Mouse (Mus musculus) layer of hippocampus, adult 9-11 months (tissue): ENCODE results near the gene Adnp.

ENCODE experiments used
- DNase-seq: peaks from one replicate; pipeline ENCODE4 v3.0.0; 2022

Adnp gene

DNA sequence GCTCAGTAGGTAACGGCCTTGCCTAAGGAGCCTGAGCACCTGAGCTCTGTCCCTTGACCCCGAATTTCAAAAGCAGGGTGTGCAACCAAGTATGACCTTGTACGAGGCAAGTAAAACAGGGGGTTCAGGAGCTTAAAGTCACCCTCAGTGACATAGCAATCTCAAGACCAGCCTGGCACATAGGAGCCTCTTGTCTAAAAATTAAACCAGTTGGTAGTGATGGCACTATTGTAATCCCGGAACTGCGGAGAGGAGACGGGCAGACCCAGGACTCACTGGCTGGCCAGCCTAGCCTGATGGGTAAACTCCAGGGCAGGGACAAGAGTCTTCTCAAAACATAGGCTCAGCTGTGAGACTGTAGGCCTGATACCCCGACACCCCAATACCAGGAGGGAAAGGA, 51.2 kb downstream of the Adnp start:
- no peak for DNase-seq

DNA sequence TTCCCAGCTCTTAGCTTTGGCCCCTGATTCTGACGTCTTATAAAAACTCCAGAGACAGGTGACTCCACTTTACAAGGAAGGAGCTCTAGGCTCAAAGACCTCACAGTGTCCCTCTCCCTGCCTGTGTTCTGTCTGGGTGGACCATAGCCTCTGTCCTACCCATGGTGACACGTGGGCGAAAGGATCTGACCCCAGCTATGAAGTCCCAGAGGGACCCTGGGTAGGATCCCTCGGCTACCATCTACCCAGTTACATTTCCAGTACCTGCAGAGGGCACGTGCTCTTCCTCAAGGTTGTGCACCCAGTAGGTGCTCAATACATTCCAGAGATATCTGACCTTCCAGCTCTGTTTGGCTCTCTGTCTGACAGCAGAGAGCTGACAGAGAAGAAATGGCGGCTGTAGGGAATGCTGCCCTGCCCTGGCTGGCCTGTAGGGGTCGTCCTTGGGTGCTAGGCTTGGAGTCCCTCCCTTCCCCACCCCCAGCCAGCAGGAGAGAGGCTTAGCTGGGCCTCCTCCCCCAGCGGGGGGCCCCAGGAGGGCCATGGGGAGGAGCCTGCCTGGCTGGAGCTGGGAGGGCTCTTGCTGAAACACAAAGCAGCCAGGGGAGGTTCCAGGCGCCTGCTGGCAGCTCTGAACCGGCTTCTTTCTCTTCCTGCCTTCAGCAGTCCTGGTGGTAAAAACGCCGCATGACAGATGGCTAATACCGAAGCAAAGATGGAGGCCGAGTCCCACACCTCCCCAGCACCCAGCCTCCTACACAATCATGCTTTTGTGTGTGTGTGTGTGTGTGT, 52.6 kb downstream of the Adnp start:
- peak; percentile 82 for DNase-seq

DNA sequence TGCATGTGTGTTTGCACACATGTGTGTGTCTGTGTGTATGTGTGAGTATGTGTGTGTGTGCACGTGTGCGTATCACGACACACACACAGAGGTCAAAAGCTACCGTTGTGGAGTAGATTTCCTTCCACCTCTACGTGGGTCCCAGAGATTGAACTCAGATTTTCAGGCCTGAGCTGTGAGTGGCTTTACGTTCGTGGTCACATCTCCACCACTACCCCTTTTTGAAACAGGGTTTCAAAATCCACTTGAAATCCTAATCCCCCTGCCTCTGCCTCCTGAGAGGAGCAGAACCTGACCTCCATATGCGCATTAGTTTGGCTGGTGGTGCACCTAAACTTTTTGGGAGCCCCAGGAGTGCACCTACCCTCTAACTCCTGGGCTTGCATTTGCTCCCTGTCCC, 57.7 kb downstream of the Adnp start:
- DNase-seq, result no peak

DNA sequence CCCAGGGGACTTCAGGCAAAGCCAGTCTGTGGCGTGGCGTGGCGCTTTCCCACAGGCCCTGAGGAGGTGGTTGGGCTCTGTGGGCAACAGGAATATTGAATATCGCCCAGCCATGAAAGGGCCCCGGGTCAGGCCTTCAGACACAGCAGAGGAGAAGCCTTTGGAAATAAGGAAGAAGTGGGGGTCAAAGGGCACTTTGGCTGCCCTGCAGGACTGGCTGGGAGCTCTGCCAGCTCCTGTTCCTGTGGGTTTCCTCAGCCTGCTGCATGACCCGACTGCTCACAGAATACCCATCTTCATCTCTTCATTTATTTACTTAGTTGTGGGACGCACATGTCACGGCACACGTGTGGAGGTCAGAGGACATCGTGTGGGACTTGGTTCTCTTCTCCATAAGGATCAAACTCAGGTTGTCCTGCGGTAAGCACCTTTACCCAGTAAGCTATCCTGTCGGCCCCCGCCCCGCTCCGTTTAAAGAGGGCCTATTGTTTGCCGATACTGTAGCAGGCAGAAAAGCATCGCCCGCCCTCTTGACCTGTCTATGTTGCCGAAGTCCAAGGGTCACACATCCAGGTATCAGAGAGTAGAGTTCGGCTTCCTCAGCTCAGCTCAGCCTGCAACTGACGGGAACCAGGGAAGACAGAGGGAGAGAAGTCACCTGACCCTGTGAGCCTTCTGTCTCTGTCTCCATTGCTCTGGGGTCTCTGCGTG, 59.0 kb downstream of the Adnp start:
- no peak for DNase-seq

DNA sequence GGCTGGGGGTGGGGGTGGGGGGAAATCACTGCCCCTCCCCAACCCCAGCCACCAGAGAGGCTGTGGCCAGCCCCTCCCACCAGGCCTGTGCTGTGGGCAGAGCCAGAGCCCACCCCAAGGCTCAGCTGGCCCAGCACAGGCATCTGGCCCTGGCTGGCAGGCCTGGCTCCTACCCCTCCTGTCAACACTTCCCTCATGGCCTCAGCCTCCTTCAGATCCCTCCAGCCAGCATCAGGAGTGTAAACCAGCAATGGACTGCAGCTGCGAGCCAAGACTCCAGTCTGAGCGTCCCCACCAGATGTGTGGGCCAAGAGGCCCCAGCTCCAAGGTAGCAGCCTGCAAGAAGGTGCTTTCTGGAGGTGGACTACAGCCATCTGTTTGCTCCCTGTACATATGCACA, 61.5 kb downstream of the Adnp start:
- DNase-seq, result no peak

DNA sequence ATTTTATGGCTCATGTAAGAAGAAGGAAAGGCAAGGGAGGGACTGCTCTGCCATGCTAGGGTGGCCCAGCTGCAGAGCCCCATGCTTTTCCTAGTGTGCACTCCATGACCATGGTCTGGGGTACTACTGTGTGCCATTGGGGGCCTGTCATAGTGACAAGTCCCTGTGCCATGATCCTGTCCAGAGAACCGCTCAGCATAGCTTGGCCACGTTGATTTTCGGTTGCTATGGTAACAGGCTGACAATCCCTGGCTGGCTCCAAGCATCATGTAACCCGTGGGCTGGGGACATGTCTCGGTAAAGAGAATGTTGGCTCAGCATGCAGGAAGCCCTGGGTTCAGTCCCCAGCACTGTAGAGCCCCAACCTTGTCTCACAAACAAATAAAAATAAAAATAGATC, 63.1 kb downstream of the Adnp start:
- DNase-seq, result no peak

DNA sequence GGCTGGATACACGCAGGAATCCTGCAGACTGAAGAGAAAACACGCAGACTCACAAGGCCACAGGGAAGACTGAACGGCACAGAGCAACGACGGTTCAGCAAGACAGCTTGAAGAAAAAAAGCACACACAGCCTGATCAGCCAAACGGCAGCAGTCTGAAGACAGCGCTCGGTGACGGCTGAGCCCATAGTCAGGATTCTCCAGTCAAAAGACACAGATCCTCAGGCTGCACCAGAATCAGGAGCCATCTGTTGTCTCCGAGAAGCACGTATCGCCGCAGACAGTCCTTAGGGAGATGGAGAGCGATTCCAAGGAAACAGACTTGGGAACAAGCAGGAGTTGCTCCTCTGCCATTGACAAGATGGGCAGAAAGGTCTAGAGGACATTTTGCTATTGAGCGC, 69.8 kb downstream of the Adnp start:
- DNase-seq, result peak; percentile 76
